9 mouse cellular contexts compared by ENCODE assay signal in the genomic region with DNA sequence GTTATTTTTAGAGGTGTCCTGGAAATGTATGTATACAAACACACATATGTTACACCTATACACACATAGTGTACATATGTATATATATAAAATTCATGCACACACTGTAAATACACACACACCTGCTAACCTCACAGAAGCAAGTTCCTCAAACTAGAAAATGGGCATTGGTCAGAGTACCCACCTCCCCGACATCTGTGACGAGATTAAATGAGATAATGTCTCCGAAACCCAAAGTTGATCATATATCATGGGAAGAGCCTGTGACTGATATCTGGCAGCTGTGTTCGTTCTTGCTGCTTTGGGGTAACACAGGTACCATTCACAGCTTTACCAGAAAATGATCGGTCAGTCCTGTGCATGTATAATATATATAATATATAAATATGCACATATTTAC.
"Had no signal": no experiment of that assay in that cellular context is flagged by ENCODE, and none has a peak within 500 bp of the region (broad histone marks: within the 10 kb centered on the region; RNA-seq: fewer than 3 reads in every experiment).

No protein-coding gene starts in this region.

- H3K9ac ChIP-seq: kidney, embryonic 15.5 days; limb, embryonic 15.5 days; lung, embryonic 14.5 days; midbrain, embryonic 13.5 days; neural tube, embryonic 15.5 days had no signal

- H3K36me3 ChIP-seq: kidney, embryonic 15.5 days; limb, embryonic 15.5 days; midbrain, embryonic 13.5 days; neural tube, embryonic 15.5 days had no signal

- ATAC-seq: intestine, embryonic 16.5 days had no signal

- H3K9me3 ChIP-seq: kidney, embryonic 15.5 days; limb, embryonic 15.5 days; midbrain, embryonic 13.5 days; neural tube, embryonic 15.5 days had no signal

- H3K4me3 ChIP-seq: limb, embryonic 15.5 days; midbrain, embryonic 13.5 days; myocyte; neural tube, embryonic 15.5 days had no signal

- DNase-seq: right cerebral cortex, adult 18-20 months; right cerebral cortex, postnatal 25 days had no signal

- H3K4me2 ChIP-seq: midbrain, embryonic 13.5 days; neural tube, embryonic 15.5 days had no signal

- H3K27ac ChIP-seq: limb, embryonic 15.5 days; midbrain, embryonic 13.5 days; neural tube, embryonic 15.5 days had no signal

- H3K27me3 ChIP-seq: kidney, embryonic 15.5 days; limb, embryonic 15.5 days; midbrain, embryonic 13.5 days; neural tube, embryonic 15.5 days had no signal
